Mouse (Mus musculus) heart, postnatal 0 days (tissue): Measurements from ENCODE around the gene Iqce.

Experiments
- CTCF ChIP-seq: IDR thresholded peaks from 2 replicates; pipeline ENCODE4 v1.5.1; 2016; ENCODE audit warnings: antibody characterized with exemption, control low read depth, low read depth
- EP300 ChIP-seq: IDR thresholded peaks from 2 replicates; pipeline ENCODE4 v1.6.1; 2016; ENCODE audit warnings: antibody characterized with exemption, low read depth

DNA sequence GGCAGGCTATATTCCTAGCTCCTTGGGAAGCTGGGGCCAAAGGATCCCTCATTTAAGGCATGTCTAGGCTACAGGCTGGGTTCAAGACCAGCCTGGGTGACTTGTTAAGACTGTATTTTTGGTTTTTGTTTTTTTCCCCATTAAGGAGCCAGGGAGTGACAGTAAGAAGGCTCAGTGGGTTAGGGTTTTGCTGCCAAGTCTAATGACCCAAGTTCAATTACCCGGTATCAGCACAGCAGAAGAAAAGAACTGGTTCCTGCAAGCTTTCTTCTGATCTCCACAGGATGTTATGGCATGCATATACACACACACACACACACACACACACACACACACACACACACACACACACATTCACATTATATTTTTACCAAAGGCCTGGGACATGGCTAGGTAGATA lies 41.8 kb downstream of the Iqce start:
- TF ChIP-seq CTCF (no peak), EP300 (no peak)
